Mouse (Mus musculus) common myeloid progenitor, adult 5-6 weeks (primary cell): ENCODE measurements around the gene E2f8. TPM values are rescaled to one million over a fixed set of nuclear protein-coding genes. Genes with fewer than 3 reads are reported as not detected.

Experiments used
- ATAC-seq: replicated peaks from 2 replicates; pipeline ENCODE4 v1.8.0; 2016; ENCODE audit warnings: low read depth, mild to moderate bottlenecking, moderate TSS enrichment, inconsistent platforms; ENCODE audit not compliant: poor library complexity, severe bottlenecking
- total RNA-seq: library from RNA; stranded (forward); fragments of 200-1000, 187-1606 nt; gene quantifications from 2 replicates; pipeline ENCODE4 v1.2.3, GENCODE M21; 2017

Gene E2f8
- total RNA-seq, 1 experiment from 2014 or later: 46.1 TPM

DNA sequence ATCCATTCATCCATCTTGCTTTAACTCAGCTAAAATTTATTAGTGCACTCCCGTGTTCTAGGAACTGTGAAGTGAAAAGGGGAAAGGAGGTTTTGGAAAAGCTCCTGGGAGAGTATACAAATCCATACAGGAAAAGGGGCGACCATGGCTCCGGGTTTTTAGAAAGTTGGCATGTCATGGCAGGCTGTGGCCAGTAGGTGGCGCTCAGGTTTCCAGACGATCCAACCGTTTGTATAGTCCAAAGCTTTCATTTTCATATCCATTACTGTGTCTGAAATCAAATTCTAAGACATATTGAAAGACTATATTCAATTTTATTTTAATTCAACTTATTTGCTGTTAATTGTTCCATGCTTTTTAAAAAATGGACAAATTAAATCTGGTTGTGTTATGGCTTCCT is 12.8 kb upstream of the E2f8 start:
- peak; percentile 33; the same call in 1 of the 2 replicates for ATAC-seq

GRCm38 (mm10) chr7:48893093-48893492 is 11.7 kb upstream of the E2f8 start:
- no peak for ATAC-seq

GRCm38 (mm10) chr7:48891029-48891428 is 9.6 kb upstream of the E2f8 start:
- ATAC-seq: no peak

DNA sequence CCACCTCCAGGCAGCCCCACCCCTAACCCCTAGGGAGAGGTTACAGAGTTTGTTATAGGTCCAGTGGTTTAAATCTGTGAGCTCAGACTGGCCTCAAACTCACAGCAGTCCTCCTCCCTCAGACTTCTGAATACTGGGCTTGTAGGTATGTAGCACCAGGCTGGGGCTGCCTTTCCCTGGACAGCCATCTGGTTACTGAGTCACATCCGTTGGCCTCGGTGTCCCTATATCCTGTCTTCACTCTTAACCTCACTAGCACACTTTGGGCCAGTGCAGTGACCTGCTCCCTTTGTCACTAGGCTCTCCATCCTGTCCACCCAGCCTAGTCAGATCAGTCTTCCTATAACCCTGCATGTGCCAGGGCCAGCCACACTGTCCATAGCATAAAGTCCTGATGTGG is 7.4 kb upstream of the E2f8 start:
- no peak for ATAC-seq

DNA sequence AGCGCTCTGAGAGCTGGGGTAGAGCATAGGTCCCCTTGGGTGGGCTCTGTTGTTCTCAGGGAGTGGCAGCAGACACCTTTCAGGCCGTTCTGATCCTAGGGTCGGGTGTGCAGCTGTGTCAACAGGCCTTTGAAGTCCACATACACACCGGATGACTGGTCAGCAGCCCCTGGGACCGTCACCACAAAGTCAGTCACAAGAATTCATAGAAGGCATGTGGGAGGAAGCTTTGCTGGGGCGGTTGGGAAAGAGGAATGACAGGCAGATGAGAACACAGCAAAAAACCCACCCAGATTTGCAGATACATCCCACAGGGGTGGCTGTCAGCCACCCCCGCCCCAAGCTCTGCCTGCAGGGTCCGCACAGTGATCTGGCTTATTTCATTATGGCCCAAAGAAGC is 6.6 kb upstream of the E2f8 start:
- ATAC-seq: no peak

- no peak for ATAC-seq
Measured at GRCm38 (mm10) chr7:48884266-48884611, 2.8 kb upstream of the E2f8 start.

DNA sequence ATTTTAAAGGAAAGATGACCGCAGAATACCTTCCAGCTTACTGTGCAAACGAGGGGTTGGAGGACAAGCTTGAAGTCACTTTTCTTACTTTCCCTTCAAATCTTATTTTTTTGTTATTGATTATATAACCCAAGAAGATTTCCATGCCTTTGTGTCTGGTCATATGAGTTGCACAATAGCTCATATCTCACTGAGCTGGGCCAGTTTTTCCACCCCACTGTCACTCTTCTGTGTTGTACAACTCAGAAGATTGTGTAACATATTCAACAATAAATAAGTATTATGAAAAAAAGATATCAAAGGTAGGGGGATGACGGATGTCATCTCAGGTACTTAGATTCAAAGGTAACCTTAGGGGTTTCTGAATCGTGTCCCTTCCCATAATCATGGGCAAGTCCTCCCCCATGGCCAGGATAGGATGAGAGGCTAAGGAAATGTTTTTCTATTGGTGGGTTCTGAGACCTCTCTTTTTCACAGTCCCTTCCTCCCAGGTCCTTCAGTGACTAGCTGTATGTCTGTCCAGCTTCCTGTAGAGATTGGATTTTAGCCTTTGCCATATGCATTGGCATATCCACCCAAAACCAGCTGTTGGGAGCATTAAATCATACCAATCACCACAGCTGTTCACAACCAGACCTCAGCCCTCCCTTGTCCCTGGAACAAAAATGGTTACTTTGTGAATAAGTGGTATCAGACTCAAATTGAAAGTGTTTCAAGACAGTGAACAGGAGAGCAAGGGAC is 2.3 kb upstream of the E2f8 start:
- ATAC-seq: no peak

DNA sequence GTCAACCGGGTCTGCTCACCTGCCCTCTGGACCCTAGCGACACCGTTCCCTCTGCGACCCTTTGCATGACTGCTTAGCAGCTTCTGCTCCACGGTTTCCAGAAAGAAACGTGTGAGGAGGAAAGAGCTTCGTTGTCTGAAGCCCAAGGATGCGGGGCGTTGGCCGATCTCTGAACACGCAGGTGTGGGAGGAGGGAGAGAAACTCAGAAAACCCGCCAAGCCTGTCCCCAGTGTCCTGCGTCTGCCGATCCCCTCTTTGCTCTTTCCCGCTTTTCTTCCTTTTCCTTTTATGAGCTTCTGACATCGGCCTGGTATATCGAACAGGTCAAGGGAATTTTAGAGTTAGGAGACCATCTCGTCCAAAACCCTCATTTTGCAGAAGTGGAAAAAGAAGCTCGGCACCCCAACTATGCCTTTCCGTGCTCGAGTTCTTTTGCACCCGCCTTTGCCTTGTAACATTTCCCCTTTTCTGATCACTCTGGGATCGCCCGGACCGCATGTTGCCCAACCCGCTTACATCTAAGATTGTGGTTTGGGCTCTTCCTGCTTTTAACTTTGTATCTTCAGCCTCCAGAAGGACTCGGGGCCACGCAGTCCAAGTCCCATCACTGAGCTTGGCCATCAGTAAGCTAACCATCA is 694 bp upstream of the E2f8 start:
- ATAC-seq: peak; percentile 64

DNA sequence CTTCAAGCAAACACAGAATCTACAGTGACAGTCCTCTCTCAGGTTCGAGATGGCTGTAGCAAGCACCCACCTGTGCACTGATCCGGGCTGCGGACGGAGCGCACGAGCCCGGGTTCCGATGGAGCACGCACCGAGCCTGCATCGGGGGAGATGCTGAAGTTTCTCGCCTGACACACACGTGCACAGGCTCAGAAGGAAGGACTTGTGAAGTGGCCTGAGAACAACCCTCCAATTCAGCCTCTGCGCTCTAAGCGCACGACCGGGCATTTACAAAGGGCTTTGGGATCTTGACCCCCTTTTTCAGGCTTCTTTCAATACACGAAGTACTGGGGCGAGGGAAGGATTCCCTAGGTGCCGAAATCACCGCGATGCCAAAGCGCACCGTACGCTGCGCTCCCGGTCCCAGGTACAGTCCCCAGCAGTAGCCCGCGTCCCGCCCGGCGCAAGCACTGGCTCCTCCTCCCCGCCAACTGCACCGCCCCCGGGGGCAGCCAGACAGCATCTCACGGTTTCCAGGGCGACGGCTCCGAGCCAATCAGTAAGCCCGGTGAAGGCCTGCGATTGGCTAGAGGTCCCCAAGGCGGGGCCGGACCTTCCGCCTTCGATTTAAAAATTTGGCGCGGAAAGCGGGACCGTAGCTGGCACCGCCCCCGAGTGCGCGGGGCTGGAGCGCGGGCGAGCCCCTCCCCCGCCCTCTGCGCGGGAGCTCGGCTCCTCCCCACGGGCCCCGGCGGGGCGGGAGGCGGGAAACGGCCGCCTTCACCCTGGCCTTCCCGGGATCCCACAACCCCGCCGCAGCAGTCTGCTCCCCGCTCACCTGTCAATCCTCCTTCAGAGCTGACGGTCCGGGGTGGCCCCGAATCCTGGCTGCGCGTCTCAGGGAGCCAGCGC is 560 bp downstream of the E2f8 start:
- peak; percentile 84 for ATAC-seq

GRCm38 (mm10) chr7:48879574-48879973 is 1.8 kb downstream of the E2f8 start:
- ATAC-seq: no peak

DNA sequence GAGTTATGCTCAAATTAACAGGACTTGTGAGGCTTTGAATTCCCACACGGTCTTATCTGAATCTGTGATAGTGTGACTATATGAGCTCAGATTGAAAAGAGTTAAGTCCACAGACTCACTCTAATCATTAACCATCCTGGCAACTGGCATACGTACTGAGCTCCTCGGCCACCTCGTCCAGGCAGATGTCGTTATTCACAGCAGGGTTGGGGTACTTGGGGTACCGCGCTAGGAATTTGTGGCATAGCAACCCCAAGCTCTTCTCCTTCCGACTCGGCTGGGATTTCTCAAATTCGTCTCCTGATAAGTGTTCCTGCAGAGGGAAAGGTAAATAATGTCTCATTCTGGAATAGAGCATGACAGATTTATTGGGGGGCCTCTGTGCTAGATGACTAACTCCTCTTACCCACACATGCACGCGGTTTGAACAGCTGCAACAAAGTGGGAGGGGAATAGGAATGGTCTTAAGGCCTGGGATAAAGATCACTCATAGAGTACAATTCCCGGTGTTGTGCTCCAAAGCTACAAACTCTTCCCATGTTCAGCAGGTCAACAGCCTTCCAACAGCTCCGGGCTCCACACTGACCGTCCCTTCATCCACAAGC is 3.5 kb downstream of the E2f8 start:
- no peak for ATAC-seq

GRCm38 (mm10) chr7:48876526-48876925 is 4.9 kb downstream of the E2f8 start:
- ATAC-seq: peak; percentile 30

GRCm38 (mm10) chr7:48875096-48875495 is 6.3 kb downstream of the E2f8 start:
- no peak for ATAC-seq

- 0 out of 2 replicates have a peak, but pooled peaks have one; percentile 26 for ATAC-seq
Measured at GRCm38 (mm10) chr7:48871292-48871691, 10.1 kb downstream of the E2f8 start.

GRCm38 (mm10) chr7:48870579-48871180 is 10.7 kb downstream of the E2f8 start:
- ATAC-seq: no peak

- ATAC-seq: no peak
Measured at GRCm38 (mm10) chr7:48870144-48870543, 11.3 kb downstream of the E2f8 start.

DNA sequence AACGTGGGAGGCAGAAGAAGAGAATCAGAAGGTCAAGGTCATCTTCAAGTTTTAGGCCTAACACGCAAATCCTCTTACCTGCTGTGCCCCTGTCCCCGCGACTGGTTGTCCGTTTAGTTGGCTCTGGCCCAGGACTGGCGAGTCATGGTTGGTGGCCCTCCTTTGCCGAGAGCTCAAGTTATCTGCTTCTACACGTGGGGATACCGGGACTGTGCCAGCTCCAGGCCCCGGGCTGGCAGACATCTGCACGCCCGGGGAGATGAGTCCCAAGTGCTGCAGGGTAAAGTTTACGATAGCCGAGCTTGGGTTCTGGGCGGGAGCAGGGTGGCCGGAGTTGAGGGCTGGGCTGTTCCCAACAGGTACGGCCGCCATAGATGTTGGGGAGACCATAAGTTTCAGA is 13.8 kb downstream of the E2f8 start:
- no peak for ATAC-seq

- peak; percentile 76 for ATAC-seq
Measured at GRCm38 (mm10) chr7:48864671-48865458, 16.5 kb downstream of the E2f8 start.

- no peak for ATAC-seq
Measured at GRCm38 (mm10) chr7:48864199-48864598, 17.2 kb downstream of the E2f8 start.
